Mouse (Mus musculus) telencephalon, adult 2 months (tissue): ENCODE results near the gene Upk3a.

ENCODE experiments used
- DNase-seq: peaks from one replicate; pipeline ENCODE4 v3.0.0-alpha.2; 2011; ENCODE audit warnings: low read depth, low spot score

Gene Upk3a

GRCm38 (mm10) chr15:85049758-85050157 lies 32.8 kb downstream of the Upk3a start:
- no peak for DNase-seq

- no peak for DNase-seq
Observed at GRCm38 (mm10) chr15:85054098-85054497, 37.2 kb downstream of the Upk3a start.

GRCm38 (mm10) chr15:85055186-85055585 lies 38.2 kb downstream of the Upk3a start:
- no peak for DNase-seq

- DNase-seq = no peak
Observed at GRCm38 (mm10) chr15:85063421-85063820, 46.5 kb downstream of the Upk3a start.

GRCm38 (mm10) chr15:85070561-85070960 lies 53.6 kb downstream of the Upk3a start:
- peak; percentile 35 for DNase-seq
